Mouse (Mus musculus): ENCODE results near the gene Zfp444.
"Not testable (repeated sequence)": the region's sequence is repeated elsewhere in the genome, so short reads cannot be mapped to it uniquely, and the experiment has no call there.

Gene Zfp444

DNA sequence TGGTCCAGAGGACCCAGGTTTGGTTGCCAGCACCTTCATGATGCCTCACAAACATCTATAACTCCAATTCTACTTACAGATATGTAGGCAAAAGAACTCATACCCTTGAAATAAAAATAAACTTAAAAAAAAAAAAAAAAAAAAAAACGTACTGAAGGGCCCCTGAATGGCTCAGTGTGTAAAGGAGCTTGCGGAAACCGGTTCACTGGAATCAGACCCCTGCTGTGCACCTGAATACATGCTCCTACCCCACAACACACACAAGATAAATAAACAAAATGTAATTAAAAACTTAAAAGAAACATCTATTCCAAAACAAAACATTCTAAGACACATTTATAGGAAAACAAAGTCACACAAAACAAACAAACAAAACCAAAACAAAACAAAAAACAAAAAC lies 48.1 kb downstream of the Zfp444 start:
- no peak for DNase-seq (ENCODE audit: low spot score)

DNA sequence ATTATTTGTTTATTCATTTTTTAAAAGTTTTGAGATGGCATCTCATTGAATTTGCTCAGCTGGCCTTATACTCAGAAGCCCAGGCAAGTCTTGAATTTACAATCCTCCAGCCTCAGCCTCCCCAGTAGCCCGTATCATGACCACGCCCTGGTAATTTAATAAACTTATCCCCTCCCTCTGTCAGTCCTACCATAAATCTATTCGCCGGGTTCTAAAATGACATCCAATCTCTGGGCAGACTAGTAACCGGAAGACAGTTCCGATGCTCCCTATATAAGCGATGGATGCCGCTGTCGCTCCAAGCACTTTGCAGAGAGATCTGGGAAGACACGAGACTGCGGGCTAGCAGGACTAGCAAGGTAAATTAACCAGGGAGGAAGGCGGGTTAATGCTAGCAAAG lies 50.0 kb downstream of the Zfp444 start, which contains the start of gene Zscan5b:
Gene Zscan5b, plus strand, starts transcription at position 301 of the 400 bp plus-strand sequence.
- DNase-seq (ENCODE audit: low spot score) = no peak

DNA sequence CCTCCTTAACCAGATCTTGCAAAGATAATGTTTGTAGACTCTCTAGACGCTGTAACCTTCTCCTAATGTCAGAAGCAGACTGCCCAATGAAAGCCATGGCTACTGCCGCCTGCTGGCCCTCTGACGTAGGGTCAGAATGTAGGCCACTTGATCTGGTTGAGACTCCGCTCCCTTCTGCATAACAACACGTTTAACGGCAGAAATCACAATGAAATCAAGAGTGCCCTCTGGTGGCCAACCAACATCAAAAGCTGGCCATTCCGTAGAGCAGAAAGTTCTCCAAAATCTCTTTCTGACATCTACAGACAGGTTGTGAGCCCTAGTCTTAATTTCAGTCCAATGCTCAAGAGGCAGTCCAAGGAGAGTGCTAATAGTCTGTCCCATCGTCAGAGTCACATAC lies 56.5 kb downstream of the Zfp444 start:
- DNase-seq (ENCODE audit: low spot score) = not testable (repeated sequence)

DNA sequence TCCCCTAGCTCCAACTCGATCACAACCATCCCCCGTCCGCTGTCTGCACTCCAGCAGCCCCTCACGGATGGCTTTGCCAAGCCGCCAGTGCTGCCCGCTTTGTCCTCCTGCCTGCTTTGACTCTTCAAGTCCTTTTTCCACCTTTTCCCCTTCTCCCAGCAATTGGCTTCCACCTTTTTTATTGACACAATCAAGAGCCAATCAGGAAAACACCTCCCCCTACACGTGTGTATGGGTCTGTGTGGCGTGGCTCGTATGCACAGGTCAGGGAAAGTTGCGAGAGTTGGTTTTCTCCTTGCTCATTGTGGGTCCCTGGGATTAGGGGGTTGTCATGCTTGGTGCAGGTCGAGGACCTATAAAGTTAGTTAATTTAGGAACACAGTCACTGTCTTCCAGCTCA lies 67.8 kb downstream of the Zfp444 start:
- DNase-seq (ENCODE audit: low spot score) = peak; percentile 17

DNA sequence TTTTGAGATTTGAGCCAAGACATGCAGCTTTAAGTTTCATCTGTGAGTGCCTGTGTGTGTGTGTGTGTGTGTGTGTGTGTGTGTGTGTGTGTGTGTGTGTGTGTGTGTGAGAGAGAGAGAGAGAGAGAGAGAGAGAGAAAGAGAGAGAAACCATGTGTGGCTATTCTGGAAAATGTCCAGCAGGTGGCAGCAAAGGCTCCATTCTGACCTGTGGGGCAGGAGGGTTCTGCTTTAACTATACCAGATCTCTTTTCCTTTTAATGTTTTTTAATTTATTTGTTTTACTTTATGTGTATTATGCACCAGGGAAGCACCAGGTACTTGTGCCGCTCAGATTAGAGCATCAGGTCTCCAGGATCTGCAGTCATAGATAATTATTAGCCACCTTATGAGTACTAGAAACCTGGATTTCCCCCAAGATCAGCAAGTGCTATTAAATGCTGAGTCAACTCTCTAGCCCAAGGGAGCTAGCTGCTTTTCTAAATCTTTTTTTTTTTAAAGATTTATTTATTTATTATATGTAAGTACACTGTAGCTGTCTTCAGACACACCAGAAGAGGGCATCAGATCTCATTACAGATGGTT lies 68.9 kb downstream of the Zfp444 start:
- peak; percentile 17 for DNase-seq (ENCODE audit: low spot score)
